In genomic region chr1:179142177-179142576, GRCm38 (mm10) we compare ENCODE assay signal across 8 mouse cellular contexts.
A peak's percentile ranks its signal among the peaks of the same experiment; 100 is the strongest.
DNase-seq lines count a peak whose midpoint lies in the region; ATAC-seq lines count a peak whose summit lies in the region.

No protein-coding gene starts in this region.

- no peak overlapping the region for H3K27ac ChIP-seq in hindbrain, embryonic 10.5 days
- H3K27ac ChIP-seq in midbrain, embryonic 13.5 days = no peak overlapping the region

- H3K4me2 ChIP-seq in midbrain, embryonic 13.5 days (replicated peaks) = no peak overlapping the region

- peak; percentile 57; the same call in 1 of the 2 replicates for ATAC-seq in midbrain, embryonic 13.5 days

- no peaks in the 10 kb centered on the region for H3K9me3 ChIP-seq in hindbrain, embryonic 10.5 days
- H3K9me3 ChIP-seq in midbrain, embryonic 13.5 days = no peaks in the 10 kb centered on the region

- no peaks in the 10 kb centered on the region for H3K36me3 ChIP-seq in hindbrain, embryonic 10.5 days
- no peaks in the 10 kb centered on the region for H3K36me3 ChIP-seq in midbrain, embryonic 13.5 days

- no peak overlapping the region for H3K4me3 ChIP-seq in hindbrain, embryonic 10.5 days
- no peak overlapping the region for H3K4me3 ChIP-seq in midbrain, embryonic 13.5 days (replicated peaks)

- no peak overlapping the region for H3K9ac ChIP-seq in midbrain, embryonic 13.5 days (replicated peaks)

- no peaks in the 10 kb centered on the region for H3K27me3 ChIP-seq in hindbrain, embryonic 10.5 days (ENCODE audit: insufficient read depth, poor library complexity, severe bottlenecking)
- H3K27me3 ChIP-seq in midbrain, embryonic 13.5 days = no peaks in the 10 kb centered on the region

- H3K4me1 ChIP-seq in hindbrain, embryonic 10.5 days (replicated peaks) = peaks cover 34% of the 10 kb centered on the region
- H3K4me1 ChIP-seq in midbrain, embryonic 13.5 days (replicated peaks) = peaks cover 7% of the 10 kb centered on the region; the same call in 1 of the 2 replicates

- WGBS in hindbrain, embryonic 10.5 days = 50% methylated on average over 3 of the region's 3 CpGs
- 50% methylated on average over 3 of the region's 3 CpGs for WGBS in midbrain, embryonic 13.5 days

- DNase-seq in spleen, postnatal 10 days (ENCODE audit: low spot score in 2 of 2) = peak; percentile 10 to 48
- DNase-seq in spleen, adult 12 weeks (ENCODE audit: low spot score) = no peak
- DNase-seq in adrenal gland, adult 2 months = peak; percentile 50
- peak; percentile 84 for DNase-seq in embryo, embryonic 11 days
- peak; percentile 43 for DNase-seq in hindbrain, embryonic 10.5 days (ENCODE audit: low spot score)
- DNase-seq in layer of hippocampus, postnatal 14 days (ENCODE audit: low spot score in 2 of 2) = peak; percentile 34 to 72
- DNase-seq in spleen, postnatal 4 days (ENCODE audit: low spot score in 2 of 2) = no peak

Comparison
In these comparisons a context has a peak if more than half of its experiments do, and no peak if none do; other contexts are left out.
1. DNase-seq: peak in spleen, postnatal 10 days (2 of 2), adrenal gland, adult 2 months (single experiment), embryo, embryonic 11 days (single experiment), hindbrain, embryonic 10.5 days (single experiment) and layer of hippocampus, postnatal 14 days (2 of 2); none in spleen, adult 12 weeks (single experiment) and spleen, postnatal 4 days (0 of 2).